Mouse (Mus musculus) forebrain, embryonic 10.5 days (tissue): ENCODE measurements around the gene Sox21. TPM values are rescaled to one million over a fixed set of nuclear protein-coding genes. Genes with fewer than 3 reads are reported as not detected.
A peak's percentile ranks its signal among the peaks of the same experiment; 100 is the strongest.

Experiments
- DNase-seq: peaks from one replicate; pipeline ENCODE4 v3.0.0-alpha.2; 2017; ENCODE audit warnings: low spot score; ENCODE audit errors: extremely low spot score
- H3K27ac ChIP-seq: fragments of 300-500 bp; sonication (generic); 2 replicates; pipeline ENCODE4 v1.5.1; 2016; ENCODE audit warnings: mild to moderate bottlenecking
- H3K27me3 ChIP-seq: fragments of 300-500 bp; sonication (generic); 2 replicates; pipeline ENCODE4 v1.6.1; 2016; ENCODE audit warnings: mild to moderate bottlenecking; ENCODE audit not compliant: poor library complexity, severe bottlenecking
- H3K36me3 ChIP-seq: fragments of 300-500 bp; sonication (generic); replicated peaks from 2 replicates; pipeline ENCODE4 v1.6.1; 2016; ENCODE audit warnings: mild to moderate bottlenecking, moderate library complexity
- H3K4me1 ChIP-seq: fragments of 300-500 bp; sonication (generic); 2 replicates; pipeline ENCODE4 v1.6.1; 2016
- H3K4me3 ChIP-seq: fragments of 300-500 bp; sonication (generic); 2 replicates; pipeline ENCODE4 v1.5.1; 2016; ENCODE audit warnings: mild to moderate bottlenecking, moderate library complexity
- H3K9me3 ChIP-seq: fragments of 300-500 bp; sonication (generic); 2 replicates; pipeline ENCODE4 v1.6.1; 2016; ENCODE audit warnings: mild to moderate bottlenecking, moderate library complexity
- WGBS: fragments of 180-500 bp; shearing (Covaris S2); methylation state at CpG from one replicate; pipeline ENCODE4 v1.1.7; 2016; 5-methylcytosine and 5-hydroxymethylcytosine counted together
- polyA plus RNA-seq: library from polyadenylated mRNA; unstranded; fragments of >200 nt; fragmentation: Nextera tagmentation; extraction: Ambion mirVana; gene quantifications from 2 replicates; pipeline ENCODE4 v1.2.1, GENCODE M21; 2016

The Sox21 gene
- polyA plus RNA-seq, 1 experiment from 2014 or later, result 8.7 TPM

DNA sequence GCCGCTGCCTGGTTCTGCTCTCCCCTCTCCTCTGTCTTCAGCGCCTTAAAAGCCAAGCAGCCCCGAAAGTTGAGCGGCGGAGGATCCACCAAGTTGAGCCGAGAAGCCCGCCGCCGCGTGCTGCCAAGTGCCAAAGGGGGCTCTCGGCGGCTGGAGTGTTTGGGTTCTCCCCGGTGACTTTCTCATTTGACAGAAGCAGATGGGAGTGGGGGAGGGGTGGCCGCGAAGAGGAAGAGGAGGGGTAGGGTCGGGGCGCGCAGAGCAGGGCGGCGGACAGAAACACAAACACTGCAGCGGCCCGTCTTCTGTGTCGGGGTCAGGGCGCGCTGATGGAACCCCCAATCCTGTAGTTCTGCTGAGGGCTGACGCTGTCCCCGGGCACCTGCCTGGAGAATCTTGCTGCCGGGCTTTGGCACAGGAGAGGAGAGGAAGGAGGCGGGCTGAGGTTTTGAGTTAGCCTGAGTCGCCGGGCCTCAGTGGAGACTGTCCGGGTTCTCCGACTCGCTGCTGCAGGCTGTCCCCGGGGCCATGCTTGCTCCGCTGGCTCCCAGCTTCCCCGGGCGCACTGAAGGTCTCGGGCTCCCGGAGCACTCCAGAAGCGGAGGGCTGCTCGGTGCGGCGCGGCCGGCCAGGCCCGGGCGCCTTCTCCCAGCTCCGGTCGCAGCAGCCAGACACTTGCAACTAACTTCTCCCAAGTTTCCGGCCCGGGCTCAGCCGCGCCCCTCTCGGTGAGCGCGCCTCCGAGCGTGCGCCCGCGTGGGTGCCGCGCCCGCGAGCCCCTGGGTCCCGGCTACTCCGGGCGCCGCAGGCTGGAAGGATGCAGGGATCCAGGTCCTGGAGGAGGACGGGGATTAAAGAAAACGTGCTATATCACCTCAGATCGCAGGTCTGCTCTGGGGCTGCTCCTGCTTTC is 601 bp downstream of the Sox21 start:
- Histone ChIP-seq H3K4me3 (peak overlapping the region; percentile 87), H3K36me3 (peaks cover 21% of the 10 kb centered on the region), H3K27ac (peak overlapping the region; percentile 97), H3K4me1 (peaks cover 68% of the 10 kb centered on the region), H3K9me3 (no peaks in the 10 kb centered on the region; the same call in 1 of the 2 replicates), H3K27me3 (peaks cover 94% of the 10 kb centered on the region)
- WGBS, result under 1% methylated on average over 73 of the region's 73 CpGs
- DNase-seq, result peak; percentile 84

DNA sequence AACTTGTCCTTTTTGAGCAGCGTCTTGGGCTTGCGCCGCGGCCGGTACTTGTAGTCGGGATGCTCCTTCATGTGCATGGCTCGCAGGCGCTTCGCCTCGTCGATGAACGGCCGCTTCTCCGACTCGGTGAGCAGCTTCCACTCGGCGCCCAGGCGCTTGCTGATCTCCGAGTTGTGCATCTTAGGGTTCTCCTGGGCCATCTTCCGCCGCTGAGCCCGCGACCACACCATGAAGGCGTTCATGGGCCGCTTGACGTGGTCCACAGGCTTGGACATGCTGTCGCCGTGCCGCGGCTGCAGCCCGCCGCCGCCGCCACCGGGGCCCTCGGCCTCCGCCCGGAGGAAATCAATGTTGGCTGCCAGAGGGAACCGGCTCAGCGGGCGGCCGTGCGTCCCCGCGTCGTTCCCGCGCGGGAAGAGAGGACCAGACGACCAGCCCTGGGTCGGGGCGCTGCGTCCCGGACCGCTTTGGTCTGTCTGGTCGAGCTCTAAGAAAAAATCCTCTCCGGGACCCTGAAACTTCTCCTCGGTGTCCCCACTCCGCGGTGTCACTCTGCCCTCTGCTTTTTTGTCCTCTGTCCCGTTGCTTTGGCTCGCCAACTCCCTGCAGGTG is 1.4 kb downstream of the Sox21 start:
- Histone ChIP-seq H3K9me3 (no peaks in the 10 kb centered on the region; the same call in 1 of the 2 replicates), H3K36me3 (peaks cover 21% of the 10 kb centered on the region), H3K27me3 (peaks cover 94% of the 10 kb centered on the region), H3K4me3 (peak overlapping the region; percentile 87), H3K27ac (peak overlapping the region; percentile 97), H3K4me1 (peaks cover 72% of the 10 kb centered on the region)
- WGBS, result under 1% methylated on average over 62 of the region's 62 CpGs
- DNase-seq, result peak; percentile 64

DNA sequence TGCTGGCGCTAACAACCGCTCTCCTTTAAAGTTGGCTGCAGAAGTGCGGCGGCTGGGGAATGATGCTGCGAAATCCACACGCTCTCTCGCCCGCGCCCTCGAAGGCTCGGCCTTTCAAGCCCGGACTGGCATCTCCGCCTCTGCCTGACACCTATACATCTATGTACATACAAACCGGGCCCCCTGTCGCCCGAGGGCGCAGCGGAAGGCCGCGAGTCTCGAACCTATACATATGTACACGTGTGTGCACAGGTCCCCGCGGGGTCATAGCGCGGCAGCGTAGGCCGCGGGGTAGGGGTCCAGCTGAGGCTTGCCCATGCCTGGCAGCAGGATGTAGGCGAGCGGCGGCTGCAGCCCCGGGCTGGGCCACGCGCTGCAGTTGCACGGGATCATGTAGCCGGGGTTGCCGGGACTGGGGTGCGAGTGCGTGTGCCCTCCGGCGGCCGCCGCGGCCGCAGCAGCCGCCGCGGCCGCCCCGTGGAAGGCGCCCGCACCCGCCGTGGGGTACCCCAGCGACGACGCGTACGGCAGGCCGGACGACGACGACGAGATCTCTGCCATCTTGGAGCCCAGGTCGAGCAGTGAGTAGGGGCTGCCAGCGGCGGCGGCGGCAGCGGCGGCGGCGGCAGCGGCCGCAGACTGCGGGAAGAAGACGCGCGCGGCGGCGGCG is 2.2 kb downstream of the Sox21 start:
- Histone ChIP-seq H3K36me3 (peaks cover 21% of the 10 kb centered on the region), H3K9me3 (no peaks in the 10 kb centered on the region), H3K4me3 (peak overlapping the region; percentile 87), H3K27me3 (peaks cover 94% of the 10 kb centered on the region), H3K27ac (peak overlapping the region; percentile 97), H3K4me1 (peaks cover 76% of the 10 kb centered on the region)
- under 1% methylated on average over 84 of the region's 84 CpGs for WGBS
- peak; percentile 63 for DNase-seq

DNA sequence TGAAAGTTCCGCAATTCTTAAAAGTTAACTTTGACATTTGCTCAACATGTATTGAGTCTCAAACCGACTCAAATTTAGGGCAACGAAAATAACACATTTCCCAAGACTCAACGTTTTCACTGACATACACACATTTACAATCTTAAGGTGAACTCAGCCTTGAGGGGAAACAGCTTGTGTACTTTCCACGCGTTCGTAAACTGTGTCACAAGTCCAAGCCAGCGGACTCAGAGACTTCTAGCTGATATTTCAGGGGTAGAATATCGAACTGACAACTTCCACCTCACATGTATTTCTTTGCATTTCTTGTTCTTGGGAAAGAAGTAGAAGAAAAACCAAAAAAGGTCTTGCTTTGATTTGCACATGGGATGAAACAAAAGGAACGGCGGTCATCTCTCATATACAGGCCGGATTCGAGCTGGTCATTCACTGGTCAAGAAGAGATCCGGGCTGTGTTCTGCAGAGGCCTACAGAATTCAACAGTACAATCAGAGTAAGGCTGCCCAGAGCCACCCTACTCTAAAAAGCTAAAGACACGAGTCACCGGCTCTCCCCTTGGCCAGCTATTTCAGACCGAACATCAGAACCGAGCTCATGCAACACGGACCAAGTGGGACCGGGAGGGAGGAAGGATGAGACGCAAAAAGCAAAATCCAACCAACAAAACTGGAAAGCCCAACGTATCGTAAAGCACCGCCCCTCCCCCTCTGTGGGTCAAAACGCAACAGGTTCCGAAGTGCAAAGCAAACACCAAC is 2.9 kb downstream of the Sox21 start:
- Histone ChIP-seq H3K36me3 (peaks cover 21% of the 10 kb centered on the region), H3K27ac (peak overlapping the region; percentile 97), H3K27me3 (peaks cover 94% of the 10 kb centered on the region), H3K4me3 (peak overlapping the region; percentile 87), H3K4me1 (peaks cover 76% of the 10 kb centered on the region), H3K9me3 (no peaks in the 10 kb centered on the region)
- peak; percentile 53 for DNase-seq
- 1% methylated on average over 26 of the region's 26 CpGs for WGBS

DNA sequence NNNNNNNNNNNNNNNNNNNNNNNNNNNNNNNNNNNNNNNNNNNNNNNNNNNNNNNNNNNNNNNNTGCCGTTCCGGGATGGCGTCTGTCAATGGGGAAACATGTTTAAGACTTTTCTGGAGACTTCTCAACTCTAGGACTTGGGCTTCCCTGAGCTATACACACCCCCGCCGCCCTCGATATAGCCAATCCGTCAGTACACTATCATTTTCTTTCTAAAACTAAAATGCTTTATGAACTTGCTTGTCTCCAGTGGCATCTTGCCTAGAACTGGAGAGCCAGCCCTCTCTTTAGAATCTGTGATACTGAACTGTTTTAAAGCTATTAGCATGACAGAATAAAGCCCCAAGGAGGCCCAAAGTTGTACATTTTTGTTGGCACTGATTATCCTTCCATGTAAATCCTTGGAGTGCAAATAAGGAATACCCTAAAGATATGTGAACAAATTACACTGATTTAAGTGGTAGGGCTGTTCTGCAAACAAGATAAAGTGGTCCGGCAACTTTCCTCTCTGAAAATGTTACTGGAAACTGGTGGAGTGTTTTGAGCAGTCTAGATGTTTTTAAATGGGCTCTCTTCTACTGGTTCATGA is 4.4 kb downstream of the Sox21 start:
- DNase-seq, result peak; percentile 47
- Histone ChIP-seq H3K27ac (peak overlapping the region; percentile 97), H3K27me3 (peaks cover 94% of the 10 kb centered on the region), H3K4me3 (peak overlapping the region; percentile 87), H3K4me1 (peaks cover 78% of the 10 kb centered on the region), H3K36me3 (peaks cover 21% of the 10 kb centered on the region), H3K9me3 (no peaks in the 10 kb centered on the region)
- 2% methylated on average over 8 of the region's 8 CpGs for WGBS

DNA sequence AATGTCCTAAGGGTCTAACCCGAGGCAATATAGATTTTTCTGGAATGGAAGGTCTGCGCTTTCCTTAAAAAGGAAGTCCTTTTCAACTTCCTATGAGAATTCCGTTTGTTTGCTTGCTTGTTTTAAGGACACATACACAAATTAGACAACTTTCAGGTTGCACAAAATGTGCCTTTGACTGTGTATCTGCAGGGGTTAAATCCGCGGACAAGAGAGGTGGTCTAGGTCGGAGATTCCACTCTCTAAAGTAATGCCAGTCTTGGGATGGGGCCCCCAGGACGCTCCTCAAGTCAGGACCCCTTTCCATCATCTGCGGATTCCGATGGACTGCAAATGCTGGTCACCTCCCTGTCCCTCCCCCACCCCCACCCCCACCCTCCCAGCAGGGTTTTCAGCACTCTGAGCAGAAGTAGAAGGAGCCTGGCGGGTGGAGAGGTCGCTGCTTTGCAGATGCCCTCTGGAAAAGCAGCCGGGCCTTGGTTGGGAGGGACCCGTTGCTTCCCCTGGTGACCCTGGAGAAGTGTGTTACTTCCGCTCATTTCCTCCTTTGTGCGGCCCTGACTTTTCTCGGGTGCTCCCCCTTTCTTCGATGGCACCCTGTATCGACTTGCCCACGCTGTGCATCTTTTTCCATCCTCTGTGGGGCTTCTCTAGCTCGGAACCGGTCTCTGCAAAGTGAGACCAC is 10.2 kb downstream of the Sox21 start:
- H3K4me3 ChIP-seq, result peak overlapping the region; percentile 45
- no peaks in the 10 kb centered on the region for H3K36me3 ChIP-seq
- peaks cover 100% of the 10 kb centered on the region for H3K27me3 ChIP-seq
- WGBS, result under 1% methylated on average over 21 of the region's 21 CpGs
- peaks cover 77% of the 10 kb centered on the region for H3K4me1 ChIP-seq
- H3K9me3 ChIP-seq, result no peaks in the 10 kb centered on the region
- DNase-seq, result peak; percentile 65
- peak overlapping the region; percentile 78 for H3K27ac ChIP-seq

DNA sequence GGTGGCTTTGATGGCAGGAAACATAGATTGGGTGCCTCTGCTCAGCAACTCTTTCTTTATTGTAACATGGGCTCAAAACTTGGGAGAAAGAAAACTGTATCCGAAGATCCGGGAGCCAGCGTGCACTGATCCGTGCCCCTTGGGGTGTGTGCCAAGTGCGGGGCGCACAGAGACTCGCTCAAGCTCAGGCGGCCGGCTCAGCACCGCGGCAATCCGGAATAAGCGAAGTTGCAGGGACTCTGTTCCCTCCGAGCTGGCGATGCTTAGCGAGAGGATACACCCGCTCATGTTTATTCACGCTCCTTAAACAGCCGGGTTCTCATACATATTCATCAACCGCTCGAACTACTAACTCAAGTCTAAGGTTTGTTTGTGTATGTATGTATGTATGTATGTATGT is 10.9 kb downstream of the Sox21 start:
- Histone ChIP-seq H3K27ac (peak overlapping the region; percentile 78), H3K4me3 (peak overlapping the region; percentile 45), H3K36me3 (no peaks in the 10 kb centered on the region), H3K27me3 (peaks cover 100% of the 10 kb centered on the region), H3K4me1 (peaks cover 70% of the 10 kb centered on the region), H3K9me3 (no peaks in the 10 kb centered on the region; the same call in 1 of the 2 replicates)
- under 1% methylated on average over 21 of the region's 21 CpGs for WGBS
- DNase-seq, result peak; percentile 61

DNA sequence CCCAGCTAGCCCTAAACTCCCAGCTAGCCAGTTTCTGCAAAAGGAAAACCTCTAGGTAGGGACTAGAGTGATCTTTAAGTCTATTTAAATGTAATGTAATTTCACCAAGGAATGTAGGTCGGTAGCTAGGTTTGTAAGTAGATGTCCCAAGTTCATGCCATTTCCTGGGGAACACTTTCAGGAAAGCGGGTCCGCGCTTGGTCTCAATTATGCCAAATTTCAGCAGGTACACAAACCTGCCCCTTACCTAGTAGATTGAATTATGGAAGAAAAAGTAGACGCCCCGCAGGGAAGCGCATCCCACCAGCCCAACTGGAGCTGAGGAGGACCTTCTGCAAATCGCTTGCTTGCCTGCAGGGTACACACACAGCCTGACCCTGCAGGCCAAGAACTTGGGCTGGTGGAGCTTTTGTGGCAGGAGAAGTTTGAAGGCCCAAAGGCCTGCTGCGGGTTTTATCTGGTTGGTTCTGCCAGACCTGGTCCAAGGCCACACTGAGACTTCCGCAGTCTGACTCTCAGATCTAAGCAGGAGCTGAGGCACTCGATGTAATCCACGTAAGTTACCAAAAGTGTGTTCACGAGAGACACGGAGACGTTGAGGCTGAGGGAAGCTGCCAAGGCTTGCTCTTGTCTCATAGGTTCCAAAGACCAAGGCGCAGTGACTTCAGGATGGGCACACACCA is 11.6 kb downstream of the Sox21 start:
- Histone ChIP-seq H3K36me3 (no peaks in the 10 kb centered on the region), H3K27me3 (peaks cover 96% of the 10 kb centered on the region), H3K9me3 (no peaks in the 10 kb centered on the region; the same call in 1 of the 2 replicates), H3K4me1 (peaks cover 68% of the 10 kb centered on the region), H3K4me3 (peak overlapping the region; percentile 45), H3K27ac (peak overlapping the region; percentile 78)
- 14% methylated on average over 16 of the region's 16 CpGs for WGBS
- no peak for DNase-seq

DNA sequence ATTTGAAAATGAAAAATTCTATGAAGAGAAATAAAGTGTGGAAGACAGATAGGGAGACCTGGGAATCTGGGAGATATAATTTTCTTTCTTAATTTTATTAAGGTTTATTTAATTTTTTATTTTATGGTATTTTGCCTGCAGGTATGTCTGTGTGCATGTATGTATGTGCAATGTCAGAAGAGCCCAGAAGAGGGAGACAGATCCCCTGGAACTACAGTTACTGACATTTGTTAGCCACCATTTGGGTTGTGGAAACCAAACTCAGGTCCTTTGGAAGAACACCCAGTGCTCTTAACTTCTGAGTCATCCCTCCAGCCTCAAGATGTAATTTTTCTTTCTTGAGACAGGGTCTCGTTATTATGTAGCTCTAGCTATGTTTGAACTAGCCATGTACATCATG is 15.9 kb downstream of the Sox21 start:
- WGBS, result 88% methylated on average over 1 of the region's 1 CpGs
- no peak for DNase-seq
- no peaks in the 10 kb centered on the region; the same call in 1 of the 2 replicates for H3K9me3 ChIP-seq
- H3K27me3 ChIP-seq, result peaks cover 93% of the 10 kb centered on the region
- H3K27ac ChIP-seq, result no peak overlapping the region
- peaks cover 25% of the 10 kb centered on the region for H3K4me1 ChIP-seq
- H3K4me3 ChIP-seq, result no peak overlapping the region
- H3K36me3 ChIP-seq, result no peaks in the 10 kb centered on the region

DNA sequence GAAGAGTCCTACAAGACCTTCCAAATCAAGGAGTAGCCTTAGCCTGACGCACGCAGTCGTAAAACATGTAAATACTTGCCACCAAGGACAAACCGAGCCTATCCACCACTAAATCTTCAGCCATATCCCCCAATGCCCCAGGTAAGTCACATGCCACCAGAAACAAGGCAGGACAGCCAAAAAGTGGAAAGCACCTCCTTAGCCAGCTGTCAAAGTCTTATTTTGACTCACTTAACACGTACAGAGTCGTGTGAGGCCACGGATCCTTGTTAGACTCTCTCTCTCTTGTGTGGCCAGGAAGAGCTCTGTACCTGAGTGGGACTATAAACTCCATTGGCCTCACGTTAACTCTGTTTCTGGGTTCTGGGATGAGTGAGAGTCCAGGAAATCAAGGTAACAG is 20.0 kb downstream of the Sox21 start:
- no peaks in the 10 kb centered on the region for H3K36me3 ChIP-seq
- H3K4me3 ChIP-seq, result no peak overlapping the region
- no peak overlapping the region for H3K27ac ChIP-seq
- no peak for DNase-seq
- no peaks in the 10 kb centered on the region; the same call in 1 of the 2 replicates for H3K9me3 ChIP-seq
- H3K4me1 ChIP-seq, result peaks cover 7% of the 10 kb centered on the region; the same call in 1 of the 2 replicates
- H3K27me3 ChIP-seq, result peaks cover 92% of the 10 kb centered on the region
- 93% methylated on average over 8 of the region's 8 CpGs for WGBS

DNA sequence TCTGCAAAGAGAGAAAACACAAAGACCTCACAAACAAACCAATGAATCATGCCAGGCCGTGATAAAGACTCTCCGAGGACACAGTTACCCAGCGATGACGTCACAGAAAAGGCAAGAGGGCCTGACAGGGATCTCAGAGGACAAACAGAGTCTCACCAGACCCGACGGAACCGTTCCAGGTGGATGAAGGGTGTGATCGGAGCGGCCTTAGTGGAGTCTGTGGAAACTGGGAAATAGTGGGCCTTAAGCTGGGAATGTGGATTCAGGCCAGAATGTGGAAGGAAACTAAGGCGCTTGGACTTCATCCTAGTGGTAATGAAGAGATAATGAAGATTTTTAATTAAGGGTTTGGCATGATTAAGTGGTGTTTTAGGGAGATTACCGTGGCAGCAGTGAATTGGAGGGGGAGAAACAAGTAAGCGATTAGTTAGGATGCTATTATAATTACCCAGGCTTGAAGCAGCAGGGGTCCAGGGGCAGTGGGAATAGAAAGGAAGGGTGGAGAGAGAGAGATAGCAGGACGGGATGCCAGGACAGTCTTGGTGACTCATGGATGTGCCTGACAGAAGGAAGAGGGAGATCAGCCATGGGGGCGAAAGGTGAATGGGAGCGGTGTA is 24.5 kb downstream of the Sox21 start:
- peaks cover 71% of the 10 kb centered on the region for H3K27me3 ChIP-seq
- H3K27ac ChIP-seq, result no peak overlapping the region
- DNase-seq, result no peak
- peaks cover 4% of the 10 kb centered on the region for H3K9me3 ChIP-seq
- peaks cover 9% of the 10 kb centered on the region; the same call in 1 of the 2 replicates for H3K4me1 ChIP-seq
- H3K36me3 ChIP-seq, result no peaks in the 10 kb centered on the region
- no peak overlapping the region for H3K4me3 ChIP-seq
- WGBS, result 76% methylated on average over 15 of the region's 15 CpGs
